Mouse (Mus musculus): ENCODE data around the gene Hoxd3.

DNA sequence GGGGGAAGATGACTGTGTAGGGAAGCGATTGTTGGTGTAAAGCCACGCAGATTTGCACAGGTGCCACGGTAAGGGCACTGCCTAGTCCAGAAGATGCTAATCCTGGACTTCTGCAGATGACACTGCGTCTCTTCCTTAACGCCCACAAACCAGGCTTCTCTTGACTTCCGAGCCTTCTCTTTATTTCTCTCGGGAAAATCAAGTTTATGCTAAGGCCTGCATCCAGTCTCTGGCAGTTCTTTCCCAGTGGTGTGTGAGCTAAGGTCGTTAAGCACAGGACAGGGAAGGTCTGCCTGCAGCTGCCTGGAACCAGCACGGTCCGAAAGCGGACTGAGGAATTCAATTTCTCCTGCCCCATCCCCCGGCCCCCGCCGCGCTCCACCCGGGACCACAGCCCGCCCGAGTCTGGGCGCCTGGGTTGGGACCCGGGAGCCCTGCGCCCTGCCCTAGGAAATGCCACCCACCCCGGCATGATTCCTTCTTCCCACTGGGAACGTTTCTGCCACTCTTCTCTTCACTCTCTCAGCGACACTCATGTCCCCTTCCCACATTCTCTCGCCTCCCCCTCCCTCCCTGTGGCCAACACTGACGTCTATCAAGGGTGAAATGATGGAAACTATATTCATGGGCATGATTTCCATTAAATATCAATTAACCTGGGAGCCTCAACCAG lies 7.9 kb upstream of the Hoxd3 start:
- TF ChIP-seq CHD2 (IDR thresholded peaks at IDR 0.05; ENCODE audit: low read depth, low read length): no peak
- no peak for TF ChIP-seq ZNF384 (IDR thresholded peaks at IDR 0.05; ENCODE audit: low read depth, low read length)
- TF ChIP-seq HCFC1 (IDR thresholded peaks at IDR 0.05; ENCODE audit: borderline replicate concordance, insufficient read depth, low read length): no peak
- no peak for TF ChIP-seq ZC3H11A (IDR thresholded peaks at IDR 0.05; ENCODE audit: borderline replicate concordance, low read depth, low read length)

Data from ES-E14 (cell line).